Mouse (Mus musculus) liver, adult 2 months (tissue): ENCODE measurements around the gene Kcnj6. TPM values are rescaled to one million over a fixed set of nuclear protein-coding genes. Genes with fewer than 3 reads are reported as not detected.

Experiments
- DNase-seq: peaks from one replicate; pipeline ENCODE4 v3.0.0-alpha.2; 2011; ENCODE audit warnings: low read depth, low spot score; ENCODE audit errors: extremely low read depth
- H3K27ac ChIP-seq: fragments of 200-500 bp; replicated peaks from 2 replicates; pipeline ENCODE4 v1.5.1; 2012; ENCODE audit warnings: low read depth, mild to moderate bottlenecking, control low read depth, inconsistent platforms, low read length; ENCODE audit not compliant: insufficient read depth
- H3K27me3 ChIP-seq: fragments of 200-500 bp; 2 replicates; pipeline ENCODE4 v1.6.1; 2012; ENCODE audit warnings: mild to moderate bottlenecking, moderate library complexity, low read length, inconsistent platforms; ENCODE audit not compliant: control insufficient read depth, insufficient read depth
- H3K36me3 ChIP-seq: fragments of 200-500 bp; 2 replicates; pipeline ENCODE4 v1.6.1; 2012; ENCODE audit warnings: low read length, inconsistent platforms; ENCODE audit not compliant: control insufficient read depth, insufficient read depth
- H3K4me1 ChIP-seq: fragments of 200-500 bp; 2 replicates; pipeline ENCODE4 v1.6.1; 2011; ENCODE audit warnings: low read length; ENCODE audit not compliant: control insufficient read depth, insufficient read depth
- H3K4me3 ChIP-seq: fragments of 200-500 bp; 2 replicates; pipeline ENCODE4 v1.5.1; 2011; ENCODE audit warnings: low read depth, mild to moderate bottlenecking, control low read depth, low read length, moderate library complexity; ENCODE audit not compliant: insufficient read depth
- H3K79me2 ChIP-seq: fragments of 200-500 bp; 2 replicates; pipeline ENCODE4 v1.6.1; 2012; ENCODE audit warnings: inconsistent platforms, mild to moderate bottlenecking, low read length, moderate library complexity; ENCODE audit not compliant: control insufficient read depth, insufficient read depth
- H3K9ac ChIP-seq: fragments of 200-500 bp; 2 replicates; pipeline ENCODE4 v1.6.1; 2012; ENCODE audit warnings: low read depth, mild to moderate bottlenecking, control low read depth, inconsistent platforms, low read length
- CTCF ChIP-seq: fragments of 200-500 bp; IDR thresholded peaks from 2 replicates; pipeline ENCODE4 v1.5.1; 2011; ENCODE audit warnings: low read depth, low read length, control low read depth
- POLR2A ChIP-seq: fragments of 200-500 bp; IDR thresholded peaks from 2 replicates; pipeline ENCODE4 v1.6.1; 2011; ENCODE audit warnings: low read length, control low read depth; ENCODE audit not compliant: insufficient read depth; ENCODE audit errors: extremely low read depth
- WGBS: fragments of 180-500 bp; shearing (Covaris S2); methylation state at CpG from one replicate; pipeline ENCODE4 v1.1.7; 2018; 5-methylcytosine and 5-hydroxymethylcytosine counted together
- polyA plus RNA-seq: library from polyadenylated mRNA; depleted of rRNA; stranded (reverse); fragments of >200 nt; gene quantifications from 2 replicates; pipeline ENCODE4 v1.2.3, GENCODE M21; 2012
- total RNA-seq: library from RNA; depleted of rRNA; stranded (reverse); fragments of >200 nt; gene quantifications from 2 replicates; pipeline ENCODE4 v1.2.3, GENCODE M21; 2014

Kcnj6 gene
- total and polyA plus RNA-seq, 2 experiments, result not detected

DNA sequence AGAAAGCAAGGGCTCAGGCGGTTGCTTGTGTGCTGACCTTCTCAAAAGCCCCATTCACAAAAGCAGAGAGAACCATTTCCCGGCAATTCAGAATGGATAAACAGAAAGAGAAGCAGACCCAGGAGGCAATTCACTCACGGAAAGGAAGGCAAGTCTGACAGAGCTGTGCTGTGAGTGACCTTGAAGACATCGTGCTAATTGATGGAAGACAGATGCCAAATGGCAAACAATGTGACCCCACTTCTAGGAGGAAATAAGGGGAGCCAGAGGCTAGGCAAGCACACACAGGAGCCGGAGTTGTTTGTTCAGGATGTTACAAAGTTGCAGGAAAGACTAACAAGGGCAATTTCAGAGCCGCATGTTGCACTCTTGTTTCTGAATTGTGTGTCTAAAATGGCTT is 158.1 kb downstream of the Kcnj6 start:
- no peak overlapping the region for H3K9ac ChIP-seq
- no peaks in the 10 kb centered on the region for H3K4me1 ChIP-seq
- H3K27me3 ChIP-seq, result 0 out of 2 replicates have a peak, but pooled peaks cover 2% of the 10 kb centered on the region
- no peaks in the 10 kb centered on the region for H3K36me3 ChIP-seq
- H3K27ac ChIP-seq, result no peak overlapping the region
- DNase-seq, result peak; percentile 24
- no peaks in the 10 kb centered on the region for H3K79me2 ChIP-seq
- no peak for TF ChIP-seq POLR2A
- TF ChIP-seq CTCF, result no peak
- no peak overlapping the region for H3K4me3 ChIP-seq
- 46% methylated on average over 6 of the region's 6 CpGs for WGBS

DNA sequence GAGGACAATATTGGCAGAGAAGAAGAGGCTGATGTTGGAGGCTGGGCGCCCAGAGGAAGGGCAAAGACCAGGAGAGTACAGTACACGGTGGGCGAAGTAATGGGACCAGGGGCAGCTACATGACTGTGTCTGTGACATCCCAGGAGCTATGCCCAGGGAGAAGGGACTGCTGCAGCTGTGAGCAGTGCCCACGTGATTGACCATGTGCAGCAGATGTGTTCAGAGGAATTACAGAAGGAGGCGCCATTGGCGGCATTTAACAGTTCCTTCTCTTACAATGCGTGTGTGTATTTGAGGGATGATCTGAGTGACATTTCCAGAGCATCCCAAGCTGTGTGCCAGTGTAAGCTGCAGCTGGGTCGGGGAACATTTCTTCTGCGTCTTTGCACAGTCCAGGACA is 159.6 kb downstream of the Kcnj6 start:
- Histone ChIP-seq H3K4me1 (no peaks in the 10 kb centered on the region), H3K27me3 (0 out of 2 replicates have a peak, but pooled peaks cover 2% of the 10 kb centered on the region), H3K79me2 (no peaks in the 10 kb centered on the region), H3K9ac (no peak overlapping the region), H3K36me3 (no peaks in the 10 kb centered on the region), H3K27ac (no peak overlapping the region), H3K4me3 (no peak overlapping the region)
- TF ChIP-seq POLR2A, result no peak
- no peak for TF ChIP-seq CTCF
- WGBS, result 81% methylated on average over 9 of the region's 9 CpGs
- DNase-seq, result no peak

DNA sequence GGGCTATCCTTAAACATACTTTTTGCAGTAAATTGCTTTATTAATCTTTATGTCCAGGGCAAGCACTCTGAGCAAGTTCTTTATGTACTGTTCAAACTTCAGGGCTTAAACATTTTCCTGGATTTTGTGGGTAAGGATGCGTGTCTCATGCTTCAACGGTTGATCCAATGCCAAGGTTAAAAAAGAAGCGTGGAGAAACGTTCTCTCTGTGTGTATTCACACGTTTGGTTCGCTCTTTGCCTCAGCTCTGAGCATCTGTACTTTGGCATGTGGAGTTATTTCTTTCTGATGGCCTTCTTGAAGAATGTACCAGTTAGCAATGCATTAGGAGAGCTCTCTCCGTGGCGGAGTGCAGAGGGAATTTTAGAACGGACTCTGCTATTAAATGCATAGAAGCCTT is 163.0 kb downstream of the Kcnj6 start:
- H3K36me3 ChIP-seq, result no peaks in the 10 kb centered on the region
- TF ChIP-seq POLR2A (no peak), CTCF (no peak)
- no peaks in the 10 kb centered on the region for H3K4me1 ChIP-seq
- H3K27ac ChIP-seq, result no peak overlapping the region
- peaks cover 2% of the 10 kb centered on the region; the same call in 1 of the 2 replicates for H3K27me3 ChIP-seq
- H3K4me3 ChIP-seq, result no peak overlapping the region
- no peaks in the 10 kb centered on the region for H3K79me2 ChIP-seq
- H3K9ac ChIP-seq, result no peak overlapping the region
- WGBS, result 86% methylated on average over 9 of the region's 9 CpGs
- DNase-seq, result no peak

DNA sequence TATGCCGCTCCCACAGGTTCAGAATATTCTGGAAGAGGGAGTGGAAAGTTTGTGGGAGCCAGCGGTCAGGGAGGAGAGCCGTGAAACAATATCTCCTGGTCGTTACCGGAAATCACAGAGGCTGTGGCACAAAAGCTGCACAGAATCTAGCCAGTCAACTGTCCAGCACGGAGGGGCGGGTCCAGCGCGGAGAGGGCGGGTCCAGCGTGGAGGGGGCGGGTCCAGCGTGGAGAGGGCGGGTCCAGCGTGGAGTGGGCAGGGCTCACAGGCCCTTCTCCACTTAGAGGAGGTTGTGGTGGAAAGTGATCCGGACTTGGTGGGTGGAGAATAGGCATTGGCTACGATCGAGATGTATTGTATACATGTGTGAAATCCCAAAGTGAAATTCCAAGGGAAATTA is 169.3 kb downstream of the Kcnj6 start:
- Histone ChIP-seq H3K27me3 (no peaks in the 10 kb centered on the region; the same call in 1 of the 2 replicates), H3K4me1 (no peaks in the 10 kb centered on the region), H3K9ac (no peak overlapping the region), H3K27ac (no peak overlapping the region), H3K36me3 (no peaks in the 10 kb centered on the region), H3K79me2 (no peaks in the 10 kb centered on the region), H3K4me3 (no peak overlapping the region)
- DNase-seq, result no peak
- 89% methylated on average over 18 of the region's 18 CpGs for WGBS
- TF ChIP-seq CTCF, result no peak
- TF ChIP-seq POLR2A, result no peak

DNA sequence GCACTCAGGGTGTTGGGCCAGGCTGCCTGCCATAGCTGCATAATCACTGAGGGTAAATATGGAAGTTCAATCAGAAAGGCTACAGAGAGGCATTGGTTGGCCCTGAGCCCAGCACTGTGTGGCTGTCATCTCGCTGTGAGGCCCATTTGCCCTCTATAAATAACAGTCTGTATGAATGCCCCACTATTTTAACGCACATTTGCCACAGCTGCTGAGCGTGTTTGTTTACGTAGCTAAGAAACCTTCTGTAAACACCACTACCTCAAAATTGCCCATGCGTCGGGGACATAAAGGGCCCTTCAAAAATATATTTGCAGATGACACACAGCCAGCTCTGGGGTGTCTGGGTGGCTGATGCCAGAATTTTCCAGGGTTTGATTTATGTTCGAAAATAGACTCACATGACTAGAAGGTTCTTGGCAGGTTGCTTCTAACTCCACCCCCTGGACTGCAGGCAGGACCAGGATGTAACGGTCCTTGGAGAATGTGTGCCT is 170.4 kb downstream of the Kcnj6 start:
- Histone ChIP-seq H3K27ac (no peak overlapping the region), H3K9ac (no peak overlapping the region), H3K79me2 (no peaks in the 10 kb centered on the region), H3K4me1 (no peaks in the 10 kb centered on the region), H3K4me3 (no peak overlapping the region), H3K36me3 (no peaks in the 10 kb centered on the region), H3K27me3 (no peaks in the 10 kb centered on the region)
- no peak for DNase-seq
- WGBS, result 61% methylated on average over 8 of the region's 8 CpGs
- TF ChIP-seq CTCF (no peak), POLR2A (no peak)

DNA sequence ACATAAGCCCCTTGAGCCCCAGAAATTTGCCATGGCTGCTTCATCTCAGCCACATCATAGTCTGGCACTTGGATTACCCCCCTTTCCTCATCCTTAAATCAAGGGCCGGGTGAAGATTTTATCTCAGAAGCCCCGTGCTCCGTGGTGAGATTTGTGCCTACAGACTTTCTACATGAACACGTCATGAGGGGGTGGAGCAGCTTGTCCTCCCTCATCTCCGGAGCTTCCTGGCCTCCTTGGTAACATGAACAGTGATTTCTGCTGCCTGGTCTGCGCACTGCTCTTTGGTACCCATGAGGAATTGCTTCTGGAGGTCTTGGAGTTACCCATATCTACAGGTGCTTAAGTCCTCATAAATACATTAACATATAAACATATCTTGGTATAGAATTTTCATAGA is 172.2 kb downstream of the Kcnj6 start:
- no peak for DNase-seq
- no peaks in the 10 kb centered on the region for H3K79me2 ChIP-seq
- no peaks in the 10 kb centered on the region for H3K36me3 ChIP-seq
- H3K27me3 ChIP-seq, result no peaks in the 10 kb centered on the region
- TF ChIP-seq POLR2A (no peak), CTCF (no peak)
- no peak overlapping the region for H3K9ac ChIP-seq
- 77% methylated on average over 6 of the region's 6 CpGs for WGBS
- H3K4me1 ChIP-seq, result no peaks in the 10 kb centered on the region
- no peak overlapping the region for H3K27ac ChIP-seq
- no peak overlapping the region for H3K4me3 ChIP-seq
